Mouse (Mus musculus) lung, postnatal 0 days (tissue): Measurements from ENCODE around the gene Ankrd2.

Source experiments
- CTCF ChIP-seq: IDR thresholded peaks from 2 replicates; pipeline ENCODE4 v1.5.1; 2016; ENCODE audit warnings: antibody characterized with exemption, mild to moderate bottlenecking
- EP300 ChIP-seq: IDR thresholded peaks from 2 replicates; pipeline ENCODE4 v1.6.1; 2016; ENCODE audit warnings: antibody characterized with exemption, mild to moderate bottlenecking, control low read depth

DNA sequence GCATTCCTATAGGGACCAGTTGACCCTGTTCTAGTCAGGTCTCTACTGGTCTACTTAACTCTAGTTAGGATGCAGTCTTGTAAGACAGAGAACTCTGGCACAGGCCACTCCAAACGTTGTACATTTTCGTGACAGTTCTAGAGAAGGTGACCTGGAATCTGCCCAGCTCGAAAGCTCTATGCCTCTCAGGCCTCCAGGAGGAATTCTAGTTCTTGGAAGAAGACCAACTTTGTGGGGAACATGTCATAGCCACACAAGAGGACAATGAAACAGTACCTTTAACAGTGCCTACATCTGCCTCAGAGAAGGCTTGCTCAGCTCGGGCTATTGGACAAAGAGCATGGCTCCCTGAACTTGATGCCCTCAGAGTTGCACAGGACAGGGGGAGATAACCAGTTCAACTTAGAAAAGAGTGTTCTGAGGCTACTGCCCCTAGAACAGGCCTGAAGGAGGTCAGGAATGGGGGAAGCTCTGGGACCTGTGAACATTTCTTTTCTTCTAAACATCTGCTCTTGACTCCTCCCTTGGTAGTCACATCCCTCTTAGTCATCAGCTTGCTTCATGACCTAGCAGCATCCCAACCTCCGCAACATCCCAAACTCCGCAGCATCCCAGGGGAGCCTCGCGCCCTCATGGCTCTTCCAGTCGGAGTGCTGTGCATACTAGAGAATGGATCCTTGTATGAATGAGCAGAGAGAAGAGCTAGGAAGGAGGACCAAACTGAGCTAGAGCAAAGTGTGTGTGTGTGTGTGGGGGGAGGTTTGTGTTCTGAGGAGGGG, 36.8 kb upstream of the Ankrd2 start:
- no peak for TF ChIP-seq CTCF
- TF ChIP-seq EP300, result no peak
